Mouse (Mus musculus): Measurements from ENCODE around the gene Tgm6.

The Tgm6 gene

GRCm38 (mm10) chr2:130112116-130112515, at the start of gene Tgm6:
Gene Tgm6 (plus strand): TSS chr2:130112416.
- DNase-seq (ENCODE audit: extremely low spot score, low spot score), result no peak

- DNase-seq (ENCODE audit: extremely low spot score, low spot score), result no peak
These were observed 44.0 kb upstream of the Tgm6 start for GRCm38 (mm10) chr2:130068228-130068627.

- DNase-seq (ENCODE audit: extremely low spot score, low spot score), result no peak
These were observed 41.8 kb upstream of the Tgm6 start for GRCm38 (mm10) chr2:130070396-130070795.

- DNase-seq (ENCODE audit: extremely low spot score, low spot score), result no peak
These were observed 588 bp downstream of the Tgm6 start for GRCm38 (mm10) chr2:130112804-130113203.

- DNase-seq (ENCODE audit: extremely low spot score, low spot score), result no peak
These were observed 1.2 kb downstream of the Tgm6 start for GRCm38 (mm10) chr2:130113379-130113778.

GRCm38 (mm10) chr2:130118649-130119048, 6.4 kb downstream of the Tgm6 start:
- DNase-seq (ENCODE audit: extremely low spot score, low spot score), result no peak

GRCm38 (mm10) chr2:130125279-130126059, 13.3 kb downstream of the Tgm6 start:
- DNase-seq (ENCODE audit: extremely low spot score, low spot score), result no peak

GRCm38 (mm10) chr2:130126073-130126472, 13.9 kb downstream of the Tgm6 start:
- no peak for DNase-seq (ENCODE audit: extremely low spot score, low spot score)

- DNase-seq (ENCODE audit: extremely low spot score, low spot score), result no peak
These were observed 17.5 kb downstream of the Tgm6 start for GRCm38 (mm10) chr2:130129687-130130086.

- DNase-seq (ENCODE audit: extremely low spot score, low spot score), result no peak
These were observed 30.8 kb downstream of the Tgm6 start for GRCm38 (mm10) chr2:130143011-130143410.

GRCm38 (mm10) chr2:130144703-130145324, 32.6 kb downstream of the Tgm6 start:
- no peak for DNase-seq (ENCODE audit: extremely low spot score, low spot score)

- no peak for DNase-seq (ENCODE audit: extremely low spot score, low spot score)
These were observed 34.0 kb downstream of the Tgm6 start for GRCm38 (mm10) chr2:130146089-130146668.

- no peak for DNase-seq (ENCODE audit: extremely low spot score, low spot score)
These were observed 43.0 kb downstream of the Tgm6 start for GRCm38 (mm10) chr2:130155171-130155570.

- no peak for DNase-seq (ENCODE audit: extremely low spot score, low spot score)
These were observed 43.6 kb downstream of the Tgm6 start for GRCm38 (mm10) chr2:130155851-130156250.

GRCm38 (mm10) chr2:130157231-130158087, 45.2 kb downstream of the Tgm6 start:
- no peak for DNase-seq (ENCODE audit: extremely low spot score, low spot score)

GRCm38 (mm10) chr2:130158088-130158437, 45.8 kb downstream of the Tgm6 start:
- no peak for DNase-seq (ENCODE audit: extremely low spot score, low spot score)

GRCm38 (mm10) chr2:130162701-130163100, 50.5 kb downstream of the Tgm6 start:
- no peak for DNase-seq (ENCODE audit: extremely low spot score, low spot score)

GRCm38 (mm10) chr2:130166311-130167214, 54.3 kb downstream of the Tgm6 start:
- no peak for DNase-seq (ENCODE audit: extremely low spot score, low spot score)

GRCm38 (mm10) chr2:130167861-130168260, 55.6 kb downstream of the Tgm6 start:
- peak; percentile 28 for DNase-seq (ENCODE audit: extremely low spot score, low spot score)

GRCm38 (mm10) chr2:130171674-130172073, 59.5 kb downstream of the Tgm6 start:
- DNase-seq (ENCODE audit: extremely low spot score, low spot score), result no peak

- no peak for DNase-seq (ENCODE audit: extremely low spot score, low spot score)
These were observed 64.6 kb downstream of the Tgm6 start for GRCm38 (mm10) chr2:130176820-130177219.

Data from neural tube, embryonic 10.5 days (tissue).